ENCODE assay signal across 8 mouse cellular contexts in genomic region chr8:123042974-123043625, GRCm38 (mm10). TPM values are rescaled to one million over a fixed set of nuclear protein-coding genes. Genes with fewer than 3 reads are reported as not detected.
DNase-seq lines count a peak whose midpoint lies in the region; ATAC-seq and TF ChIP-seq lines count a peak whose summit lies in the region.

No protein-coding gene starts in this region.

- 27% methylated on average over 22 of the region's 22 CpGs for WGBS in hindbrain, postnatal 0 days
- 24% methylated on average over 22 of the region's 22 CpGs for WGBS in neural tube, embryonic 12.5 days

- TF ChIP-seq POLR2A in cortical plate, adult 2 months (IDR thresholded peaks at IDR 0.05; ENCODE audit: extremely low read depth, insufficient read depth, low read length): no peak

- TF ChIP-seq CTCF in layer of hippocampus, adult 2 months (conservative IDR thresholded peaks at IDR 0.05): no peak
- TF ChIP-seq CTCF in cortical plate, adult 2 months (IDR thresholded peaks at IDR 0.05; ENCODE audit: extremely low read depth, insufficient read depth, low read length): no peak
- TF ChIP-seq CTCF in hindbrain, postnatal 0 days (IDR thresholded peaks at IDR 0.05; ENCODE audit: low read depth): no peak

- ATAC-seq in hindbrain, postnatal 0 days: no peak
- ATAC-seq in neural tube, embryonic 12.5 days (ENCODE audit: low FRiP score, low read depth): no peak

- H3K4me1 ChIP-seq in cortical plate, adult 2 months (ENCODE audit: control insufficient read depth, insufficient read depth, low read length): peaks cover 10% of the 10 kb centered on the region
- H3K4me1 ChIP-seq in hindbrain, postnatal 0 days (ENCODE audit: insufficient read depth, low read length): peaks cover 15% of the 10 kb centered on the region
- peaks cover 31% of the 10 kb centered on the region for H3K4me1 ChIP-seq in neural tube, embryonic 12.5 days

- no peaks in the 10 kb centered on the region for H3K36me3 ChIP-seq in hindbrain, postnatal 0 days (ENCODE audit: insufficient read depth, low read length)
- H3K36me3 ChIP-seq in neural tube, embryonic 12.5 days: no peaks in the 10 kb centered on the region; the same call in 1 of the 2 replicates

- no peaks in the 10 kb centered on the region for H3K9me3 ChIP-seq in hindbrain, postnatal 0 days (ENCODE audit: low read length)
- H3K9me3 ChIP-seq in neural tube, embryonic 12.5 days: no peaks in the 10 kb centered on the region

- H3K4me2 ChIP-seq in hindbrain, postnatal 0 days (ENCODE audit: low read depth, low read length): peak overlapping the region; percentile 86
- peak overlapping the region; percentile 79 for H3K4me2 ChIP-seq in neural tube, embryonic 12.5 days (replicated peaks)

- peak overlapping the region; percentile 94 for H3K9ac ChIP-seq in hindbrain, postnatal 0 days (replicated peaks; ENCODE audit: low read length)
- H3K9ac ChIP-seq in neural tube, embryonic 12.5 days: peak overlapping the region; percentile 90

- peak overlapping the region; percentile 86 for H3K4me3 ChIP-seq in layer of hippocampus, adult 2 months
- H3K4me3 ChIP-seq in cortical plate, adult 2 months (ENCODE audit: insufficient read depth, low read length): peak overlapping the region; percentile 64
- peak overlapping the region; percentile 72 for H3K4me3 ChIP-seq in hindbrain, postnatal 0 days (ENCODE audit: low read length)
- peak overlapping the region; percentile 100 for H3K4me3 ChIP-seq in neural tube, embryonic 12.5 days

- no peak for DNase-seq in layer of hippocampus, adult 2 months (ENCODE audit: low spot score in 2 of 2)
- DNase-seq in layer of hippocampus, postnatal 36 days: no peak
- no peak for DNase-seq in hindbrain, postnatal 0 days (ENCODE audit: low spot score)
- DNase-seq in cerebellum, postnatal 25 days: no peak
- no peak for DNase-seq in right cerebral cortex, postnatal 25 days
- DNase-seq in right cerebral cortex, adult 2 months (ENCODE audit: low spot score in 2 of 2): no peak

- peak overlapping the region; percentile 96 for H3K27ac ChIP-seq in layer of hippocampus, adult 2 months
- H3K27ac ChIP-seq in cortical plate, adult 2 months (ENCODE audit: insufficient read depth, low read length): peak overlapping the region; percentile 94
- peak overlapping the region; percentile 99 for H3K27ac ChIP-seq in hindbrain, postnatal 0 days
- peak overlapping the region; percentile 96 for H3K27ac ChIP-seq in neural tube, embryonic 12.5 days

- H3K27me3 ChIP-seq in hindbrain, postnatal 0 days (ENCODE audit: insufficient read depth, low read length): no peaks in the 10 kb centered on the region
- H3K27me3 ChIP-seq in neural tube, embryonic 12.5 days (replicated peaks): no peaks in the 10 kb centered on the region

RNA-seq across cellular contexts. Expression of gene Ankrd11, which starts 1.0 kb away (rescaled TPM):
- total RNA-seq in layer of hippocampus, adult 2 months (2021): 100 to 1,000 TPM; 165 to 176 TPM
- total RNA-seq in layer of hippocampus, postnatal 36 days (2021): 100 to 1,000 TPM; 164 to 171 TPM
- 99.7 and 106 TPM in 2 replicates for polyA plus RNA-seq in cortical plate, adult 2 months (2012; rRNA removed)
- total RNA-seq in hindbrain, postnatal 0 days (2014; rRNA removed): 89.9 and 96.6 TPM in 2 replicates
- polyA plus RNA-seq in hindbrain, postnatal 0 days (2015; fragmentation: Nextera tagmentation; extraction: Ambion mirVana): 74.4 and 75.9 TPM in 2 replicates
- polyA plus RNA-seq in neural tube, embryonic 12.5 days (2016; fragmentation: Nextera tagmentation; extraction: Ambion mirVana): 96.8 and 98.8 TPM in 2 replicates

RNA-seq across cellular contexts. Expression of gene Spg7, which starts 19.6 kb away (rescaled TPM):
- 10 to 100 TPM; 63.4 to 66.3 TPM for total RNA-seq in layer of hippocampus, adult 2 months (2021)
- 10 to 100 TPM; 54.9 to 61.1 TPM for total RNA-seq in layer of hippocampus, postnatal 36 days (2021)
- polyA plus RNA-seq in cortical plate, adult 2 months (2012; rRNA removed): 76.9 and 93.5 TPM in 2 replicates
- total RNA-seq in hindbrain, postnatal 0 days (2014; rRNA removed): 45.1 and 52.7 TPM in 2 replicates
- polyA plus RNA-seq in hindbrain, postnatal 0 days (2015; fragmentation: Nextera tagmentation; extraction: Ambion mirVana): 49.7 and 51.6 TPM in 2 replicates
- 60.0 and 61.0 TPM in 2 replicates for polyA plus RNA-seq in neural tube, embryonic 12.5 days (2016; fragmentation: Nextera tagmentation; extraction: Ambion mirVana)

RNA-seq across cellular contexts. Expression of gene Rpl13, which starts 59.0 kb away (rescaled TPM):
- 100 to 1,000 TPM; 418 to 466 TPM for total RNA-seq in layer of hippocampus, adult 2 months (2021)
- total RNA-seq in layer of hippocampus, postnatal 36 days (2021): 100 to 1,000 TPM; 391 to 451 TPM
- 1,008 and 1,076 TPM in 2 replicates for polyA plus RNA-seq in cortical plate, adult 2 months (2012; rRNA removed)
- total RNA-seq in hindbrain, postnatal 0 days (2014; rRNA removed): 2,723 and 2,758 TPM in 2 replicates
- polyA plus RNA-seq in hindbrain, postnatal 0 days (2015; fragmentation: Nextera tagmentation; extraction: Ambion mirVana): 808 and 861 TPM in 2 replicates
- polyA plus RNA-seq in neural tube, embryonic 12.5 days (2016; fragmentation: Nextera tagmentation; extraction: Ambion mirVana): 922 and 973 TPM in 2 replicates
